Mouse (Mus musculus) stomach, postnatal 0 days (tissue): Measurements from ENCODE around the gene Hk1.

ENCODE experiments used
- CTCF ChIP-seq: IDR thresholded peaks from 2 replicates; pipeline ENCODE4 v1.5.1; 2016; ENCODE audit warnings: antibody characterized with exemption, low read depth, mild to moderate bottlenecking, moderate library complexity
- EP300 ChIP-seq: optimal IDR thresholded peaks from 2 replicates; pipeline ENCODE3; 2016; ENCODE audit warnings: antibody characterized with exemption

- no peak for TF ChIP-seq CTCF
- TF ChIP-seq EP300: no peak
Measured at GRCm38 (mm10) chr10:62341956-62342355, 37.8 kb downstream of the Hk1 start.
